Mouse (Mus musculus): Measurements from ENCODE around the gene N4bp1.

N4bp1 gene

GRCm38 (mm10) chr8:86824735-86825134 lies 60.3 kb downstream of the N4bp1 start:
- DNase-seq (ENCODE audit: low spot score) = no peak

GRCm38 (mm10) chr8:86820756-86821201 lies 64.3 kb downstream of the N4bp1 start:
- peak; percentile 36 for DNase-seq (ENCODE audit: low spot score)

GRCm38 (mm10) chr8:86820186-86820755 lies 64.8 kb downstream of the N4bp1 start:
- DNase-seq (ENCODE audit: low spot score) = no peak

GRCm38 (mm10) chr8:86819426-86819825 lies 65.6 kb downstream of the N4bp1 start:
- DNase-seq (ENCODE audit: low spot score) = no peak

- no peak for DNase-seq (ENCODE audit: low spot score)
These were observed 75.8 kb downstream of the N4bp1 start for GRCm38 (mm10) chr8:86808990-86809960.

- DNase-seq (ENCODE audit: low spot score) = no peak
These were observed 76.8 kb downstream of the N4bp1 start for GRCm38 (mm10) chr8:86808239-86808638.

GRCm38 (mm10) chr8:86801988-86802387 lies 83.1 kb downstream of the N4bp1 start:
- no peak for DNase-seq (ENCODE audit: low spot score)

GRCm38 (mm10) chr8:86800966-86801365 lies 84.1 kb downstream of the N4bp1 start:
- DNase-seq (ENCODE audit: low spot score) = no peak

GRCm38 (mm10) chr8:86798141-86798540 lies 86.9 kb downstream of the N4bp1 start:
- no peak for DNase-seq (ENCODE audit: low spot score)

GRCm38 (mm10) chr8:86797705-86798104 lies 87.4 kb downstream of the N4bp1 start:
- no peak for DNase-seq (ENCODE audit: low spot score)

GRCm38 (mm10) chr8:86794716-86795115 lies 90.3 kb downstream of the N4bp1 start:
- DNase-seq (ENCODE audit: low spot score) = no peak

- no peak for DNase-seq (ENCODE audit: low spot score)
These were observed 93.5 kb downstream of the N4bp1 start for GRCm38 (mm10) chr8:86791542-86791941.

GRCm38 (mm10) chr8:86789576-86789975 lies 95.5 kb downstream of the N4bp1 start:
- DNase-seq (ENCODE audit: low spot score) = no peak

GRCm38 (mm10) chr8:86787891-86788420 lies 97.1 kb downstream of the N4bp1 start:
- peak; percentile 66 for DNase-seq (ENCODE audit: low spot score)

- no peak for DNase-seq (ENCODE audit: low spot score)
These were observed 98.6 kb downstream of the N4bp1 start for GRCm38 (mm10) chr8:86786498-86786897.

- DNase-seq (ENCODE audit: low spot score) = no peak
These were observed 104.0 kb downstream of the N4bp1 start for GRCm38 (mm10) chr8:86781094-86781493.

- DNase-seq (ENCODE audit: low spot score) = no peak
These were observed 105.9 kb downstream of the N4bp1 start for GRCm38 (mm10) chr8:86779207-86779606.

GRCm38 (mm10) chr8:86769945-86770715 lies 114.9 kb downstream of the N4bp1 start:
- DNase-seq (ENCODE audit: low spot score) = no peak

- DNase-seq (ENCODE audit: low spot score) = peak; percentile 26
These were observed 116.6 kb downstream of the N4bp1 start for GRCm38 (mm10) chr8:86768499-86768898.

- DNase-seq (ENCODE audit: low spot score) = no peak
These were observed 118.4 kb downstream of the N4bp1 start for GRCm38 (mm10) chr8:86766548-86767211.

- DNase-seq (ENCODE audit: low spot score) = no peak
These were observed 119.4 kb downstream of the N4bp1 start for GRCm38 (mm10) chr8:86765669-86766068.

GRCm38 (mm10) chr8:86765155-86765554 lies 119.9 kb downstream of the N4bp1 start:
- no peak for DNase-seq (ENCODE audit: low spot score)

Measured in ovary, postnatal 14 days (tissue).